Mouse (Mus musculus): ENCODE measurements around the gene Syngr3. TPM values are rescaled to one million over a fixed set of nuclear protein-coding genes. Genes with fewer than 3 reads are reported as not detected.
"Not testable (repeated sequence)": the region's sequence is repeated elsewhere in the genome, so short reads cannot be mapped to it uniquely, and the experiment has no call there.

Gene Syngr3
- total and polyA plus RNA-seq, 3 experiments: 0.15 to 0.68 TPM; not detected in 1

DNA sequence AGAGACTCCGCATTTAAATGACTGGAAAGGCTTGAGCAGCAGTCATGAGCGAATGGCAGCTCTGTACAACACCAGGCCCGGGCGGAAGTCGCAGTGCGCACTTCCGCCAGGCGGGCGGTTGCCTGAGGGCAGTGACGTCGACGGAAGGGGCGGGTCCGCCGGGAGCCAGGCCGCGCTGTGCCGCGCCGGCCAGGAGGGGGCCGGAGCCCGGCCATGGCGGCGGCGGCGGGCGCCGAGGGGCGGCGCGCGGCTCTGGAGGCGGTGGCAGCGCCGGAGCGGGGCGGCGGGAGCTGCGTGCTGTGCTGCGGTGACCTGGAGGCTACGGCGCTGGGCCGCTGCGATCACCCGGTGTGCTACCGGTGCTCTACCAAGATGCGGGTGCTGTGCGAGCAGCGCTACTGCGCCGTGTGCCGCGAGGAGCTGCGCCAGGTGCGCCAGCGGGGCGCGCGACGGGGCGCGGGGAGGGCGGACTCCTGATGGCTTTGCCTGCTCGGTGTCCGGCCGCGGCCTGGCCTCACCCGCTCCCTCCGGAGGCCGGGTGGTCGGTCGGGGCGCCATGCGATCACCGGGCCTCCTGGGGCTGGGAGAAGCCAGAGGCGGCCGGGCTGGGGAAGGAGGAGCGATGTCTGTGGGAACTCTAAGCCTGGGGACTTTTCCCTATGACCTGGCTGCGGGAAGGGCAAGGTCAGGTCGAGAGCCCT, 20.1 kb downstream of the Syngr3 start, which contains the start of gene Zfp598 (continued):
- peak; percentile 93 for TF ChIP-seq NELFE (IDR thresholded peaks at IDR 0.05; ENCODE audit: low read depth, low read length)
- no peak for TF ChIP-seq JUND (IDR thresholded peaks at IDR 0.05; ENCODE audit: low read depth, low read length)
- no peak; the same call in 1 of the 2 replicates for TF ChIP-seq RCOR1 (IDR thresholded peaks at IDR 0.05; ENCODE audit: low read depth, low read length)
- peak; percentile 30; the same call in 1 of the 2 replicates for TF ChIP-seq MAX (IDR thresholded peaks at IDR 0.05; ENCODE audit: low read length)

DNA sequence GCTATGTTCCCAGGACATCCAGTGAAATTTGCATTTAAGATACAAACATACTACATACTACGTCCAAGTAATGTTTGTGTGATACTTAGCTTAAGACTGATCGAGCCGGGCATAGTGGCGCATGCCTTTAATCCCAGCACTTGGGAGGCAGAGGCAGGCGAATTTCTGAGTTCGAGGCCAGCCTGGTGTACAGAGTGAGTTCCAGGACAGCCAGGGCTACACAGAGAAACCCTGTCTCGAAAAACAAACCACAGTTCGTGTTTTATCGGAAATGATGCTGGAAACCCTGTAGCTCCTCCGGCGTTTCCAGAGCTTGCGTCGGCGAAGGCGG, 20.6 kb downstream of the Syngr3 start:
- peak overlapping the region; percentile 50 to 67 for H3K4me3 ChIP-seq (ENCODE audit: control insufficient read depth in 1 of 2, insufficient read depth in 1 of 2, low read depth in 2 of 2, low read length in 2 of 2)
- H3K4me1 ChIP-seq (ENCODE audit: control insufficient read depth in 1 of 2, insufficient read depth in 2 of 2, low read length in 2 of 2): peaks cover 0 to 26% of the 10 kb centered on the region in 2 experiments; a peak in 3 of 4 replicates
- DNase-seq (ENCODE audit: low read depth, low spot score): not testable (repeated sequence)

DNA sequence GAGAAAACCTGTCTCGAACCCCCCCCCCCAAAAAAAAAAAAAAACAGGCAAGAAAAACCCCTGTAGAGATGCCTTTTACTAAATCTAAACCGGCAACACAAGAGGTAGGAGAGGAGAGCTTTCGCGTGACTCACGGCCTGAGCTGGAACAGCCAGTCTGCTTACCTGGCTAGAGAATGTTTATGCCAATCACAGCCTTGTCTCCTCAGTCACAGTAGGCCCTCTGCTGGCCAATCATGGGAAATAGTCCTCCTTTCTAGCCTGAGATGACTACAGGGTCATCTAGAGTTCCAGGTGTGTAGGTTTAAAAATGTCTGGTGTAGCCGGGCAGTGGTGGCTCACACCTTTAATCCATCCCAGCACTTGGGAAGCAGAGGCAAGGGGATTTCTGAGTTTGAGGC, 22.3 kb downstream of the Syngr3 start:
- DNase-seq (ENCODE audit: low read depth, low spot score): peak; percentile 83
- TF ChIP-seq SIN3A (IDR thresholded peaks at IDR 0.05; ENCODE audit: low read length) (peak; percentile 48; the same call in 1 of the 2 replicates), RAD21 (IDR thresholded peaks at IDR 0.05; ENCODE audit: low read depth, low read length) (peak; percentile 82), ETS1 (IDR thresholded peaks at IDR 0.05; ENCODE audit: low read depth, low read length) (no peak), ZC3H11A (IDR thresholded peaks at IDR 0.05; ENCODE audit: low read depth, low read length) (peak; percentile 59), ZKSCAN1 (IDR thresholded peaks at IDR 0.05; ENCODE audit: low read depth, low read length) (no peak), CTCF (IDR thresholded peaks at IDR 0.05 in 2 of 3, conservative IDR thresholded peaks at IDR 0.05 in 1 of 3; ENCODE audit: control insufficient read depth in 1 of 3, insufficient read depth in 1 of 3, low read depth in 2 of 3, low read length in 3 of 3, poor library complexity in 1 of 3, severe bottlenecking in 1 of 3) (peak; percentile 79 to 90 (median 88)), SMC3 (IDR thresholded peaks at IDR 0.05; ENCODE audit: low read depth, low read length) (peak; percentile 86)
- Histone ChIP-seq H3K4me1 (ENCODE audit: control insufficient read depth in 1 of 2, insufficient read depth in 2 of 2, low read length in 2 of 2) (peaks cover 0 to 26% of the 10 kb centered on the region in 2 experiments; a peak in 3 of 4 replicates), H3K27me3 (ENCODE audit: control insufficient read depth in 1 of 2, insufficient read depth in 2 of 2, low read length in 2 of 2) (peaks cover 0 to 2% of the 10 kb centered on the region in 2 experiments; a peak in 1 of 4 replicates), H3K36me3 (ENCODE audit: control insufficient read depth in 1 of 2, insufficient read depth in 2 of 2, low read length in 2 of 2) (peaks cover 0 to 14% of the 10 kb centered on the region in 2 experiments; a peak in 2 of 4 replicates), H3K4me3 (ENCODE audit: control insufficient read depth in 1 of 2, insufficient read depth in 1 of 2, low read depth in 2 of 2, low read length in 2 of 2) (no peak overlapping the region), H3K79me2 (ENCODE audit: control insufficient read depth, insufficient read depth, low read length, poor library complexity) (peaks cover 28% of the 10 kb centered on the region), H3K27ac (ENCODE audit: control insufficient read depth, low read depth, low read length) (no peak overlapping the region), H3K9me3 (replicated peaks; ENCODE audit: insufficient read depth, low read length) (no peaks in the 10 kb centered on the region), H3K9ac (ENCODE audit: control insufficient read depth, low read depth, low read length, poor library complexity, severe bottlenecking) (no peak overlapping the region)

More for the DNA sequence above, 20.6 kb downstream of the Syngr3 start:
- H3K9me3 ChIP-seq (replicated peaks; ENCODE audit: insufficient read depth, low read length); H3K27me3 ChIP-seq (ENCODE audit: control insufficient read depth in 1 of 2, insufficient read depth in 2 of 2, low read length in 2 of 2): not testable (repeated sequence)
- Histone ChIP-seq H3K9ac (ENCODE audit: control insufficient read depth, low read depth, low read length, poor library complexity, severe bottlenecking) (peak overlapping the region; percentile 68), H3K27ac (ENCODE audit: control insufficient read depth, low read depth, low read length) (peak overlapping the region; percentile 84), H3K79me2 (ENCODE audit: control insufficient read depth, insufficient read depth, low read length, poor library complexity) (peaks cover 41% of the 10 kb centered on the region), H3K36me3 (ENCODE audit: control insufficient read depth in 1 of 2, insufficient read depth in 2 of 2, low read length in 2 of 2) (peaks cover 0 to 14% of the 10 kb centered on the region in 2 experiments; a peak in 2 of 4 replicates)
- TF ChIP-seq ZMIZ1 (IDR thresholded peaks at IDR 0.05; ENCODE audit: low read depth, low read length) (0 out of 2 replicates have a peak, but pooled peaks have one; percentile 73), MYC (IDR thresholded peaks at IDR 0.05; ENCODE audit: low read depth, low read length) (0 out of 2 replicates have a peak, but pooled peaks have one; percentile 32)
